ENCODE assay signal across 33 mouse cellular contexts in the genomic region with DNA sequence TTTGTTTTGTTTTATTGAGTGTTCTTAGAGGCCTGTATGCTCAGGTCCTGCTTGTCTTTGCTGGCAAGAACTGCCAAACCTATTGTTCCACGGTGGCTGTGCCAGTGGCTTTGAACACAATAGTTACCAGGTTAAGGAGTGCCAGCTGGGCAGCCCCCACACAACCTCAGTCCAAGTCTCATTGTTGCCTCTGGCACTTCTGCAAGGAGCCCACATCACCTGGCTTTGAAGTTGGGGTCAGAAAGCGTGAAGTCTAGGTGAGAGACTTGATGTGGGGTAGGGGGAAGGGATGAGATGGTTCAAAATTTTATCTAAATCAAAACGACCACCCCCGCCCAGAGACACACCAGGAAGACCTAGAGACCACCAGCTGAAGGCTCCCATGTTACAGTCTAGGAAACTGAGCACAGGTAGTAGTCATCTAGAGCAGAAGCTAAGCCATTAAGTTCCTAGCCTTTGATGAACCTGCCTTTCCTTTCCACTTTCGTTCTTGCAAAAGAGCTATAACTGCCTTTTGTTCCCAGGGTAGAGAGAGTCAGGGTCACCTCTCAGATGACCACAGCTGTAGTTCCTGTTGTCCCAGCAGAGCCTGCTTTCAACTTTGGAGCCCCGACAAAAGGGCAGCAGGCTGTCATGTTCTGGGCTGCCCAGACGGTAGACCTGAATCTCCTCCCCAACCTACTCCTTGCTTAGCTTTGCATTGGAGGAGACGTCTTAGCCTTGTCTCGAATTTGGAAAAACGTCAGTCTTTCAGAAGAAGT. TPM values are rescaled to one million over a fixed set of nuclear protein-coding genes. Genes with fewer than 3 reads are reported as not detected.
"Had no signal": no experiment of that assay in that cellular context is flagged by ENCODE, and none has a peak within 500 bp of the region (broad histone marks: within the 10 kb centered on the region; RNA-seq: fewer than 3 reads in every experiment).

No protein-coding gene starts in this region.

- H3K36me3 ChIP-seq: heart, embryonic 10.5 days; heart, embryonic 12.5 days; hindbrain, embryonic 10.5 days; hindbrain, embryonic 12.5 days; intestine, embryonic 15.5 days; limb, embryonic 10.5 days; limb, embryonic 12.5 days; liver, embryonic 13.5 days had no signal

- H3K9ac ChIP-seq: heart, embryonic 12.5 days; hindbrain, embryonic 12.5 days; hindbrain, embryonic 14.5 days; intestine, embryonic 15.5 days; limb, embryonic 12.5 days; liver, embryonic 13.5 days had no signal

- H3K4me1 ChIP-seq: heart, embryonic 10.5 days; heart, embryonic 12.5 days; hindbrain, embryonic 10.5 days; hindbrain, embryonic 12.5 days; limb, embryonic 10.5 days; limb, embryonic 12.5 days had no signal

- ATAC-seq: hindbrain, embryonic 16.5 days; inflammation-experienced regulatory T-cells, adult 6 months; intestine, embryonic 15.5 days; intestine, postnatal 0 days had no signal

- H3K4me3 ChIP-seq: gastrocnemius, adult 2 months; heart, adult 2 months; heart, embryonic 10.5 days; heart, embryonic 12.5 days; hindbrain, embryonic 10.5 days; hindbrain, embryonic 12.5 days; intestine, embryonic 15.5 days; layer of hippocampus, adult 2 months; left cerebral cortex, adult 2 months; limb, embryonic 10.5 days; limb, embryonic 12.5 days; liver, embryonic 13.5 days had no signal

- DNase-seq: gastrocnemius, adult 2 months; gastrocnemius, postnatal 10 days; gastrocnemius, postnatal 25 days; heart, adult 2 months; heart, postnatal 10 days; heart, postnatal 4 days; kidney, adult 18-20 months; kidney, adult 8-10 months; kidney, postnatal 10 days; kidney, postnatal 25 days; kidney, postnatal 4 days; liver, embryonic 13.5 days had no signal

- H3K9me3 ChIP-seq: heart, embryonic 10.5 days; heart, embryonic 12.5 days; hindbrain, embryonic 10.5 days; hindbrain, embryonic 12.5 days; intestine, embryonic 15.5 days; limb, embryonic 10.5 days; limb, embryonic 12.5 days; liver, embryonic 13.5 days had no signal

- H3K27me3 ChIP-seq: heart, embryonic 12.5 days; intestine, embryonic 15.5 days; limb, embryonic 12.5 days; liver, embryonic 13.5 days had no signal

- H3K4me2 ChIP-seq: heart, embryonic 12.5 days; hindbrain, embryonic 12.5 days; hindbrain, embryonic 14.5 days; intestine, embryonic 15.5 days; limb, embryonic 12.5 days; liver, embryonic 13.5 days had no signal

- H3K27ac ChIP-seq: gastrocnemius, adult 2 months; heart, adult 2 months; heart, embryonic 10.5 days; hindbrain, embryonic 10.5 days; hindbrain, embryonic 12.5 days; hindbrain, embryonic 14.5 days; intestine, embryonic 15.5 days; layer of hippocampus, adult 2 months; left cerebral cortex, adult 2 months; limb, embryonic 10.5 days; limb, embryonic 12.5 days; liver, embryonic 13.5 days had no signal

RNA-seq across cellular contexts. Expression of gene Foxa2, which starts 48.4 kb away (rescaled TPM):
- total RNA-seq: gastrocnemius, adult 2 months; gastrocnemius, postnatal 10 days; gastrocnemius, postnatal 25 days; gastrocnemius, postnatal 4 days; granulocyte monocyte progenitor cell, adult 5-6 weeks; heart, adult 2 months; heart, postnatal 10 days; heart, postnatal 25 days; heart, postnatal 4 days; layer of hippocampus, adult 2 months; layer of hippocampus, postnatal 10 days; layer of hippocampus, postnatal 25 days; left cerebral cortex, adult 2 months; left cerebral cortex, postnatal 14 days; left cerebral cortex, postnatal 36 days had no signal
- polyA plus RNA-seq: frontal cortex, adult 2 months; inflammation-experienced regulatory T-cells, adult 6 months; limb, embryonic 10.5 days; limb, embryonic 12.5 days had no signal
